Mouse (Mus musculus) hindbrain, embryonic 13.5 days (tissue): ENCODE data around the gene Klhl28. TPM values are rescaled to one million over a fixed set of nuclear protein-coding genes. Genes with fewer than 3 reads are reported as not detected.

Experiments used
- ATAC-seq: fragments of 200-750 bp; cut with Nextera tagmentation; 2 replicates; pipeline ENCODE4 v1.8.0; 2017; ENCODE audit warnings: moderate TSS enrichment; ENCODE audit not compliant: low FRiP score
- H3K27ac ChIP-seq: fragments of 300-500 bp; sonication (generic); 2 replicates; pipeline ENCODE4 v1.5.1; 2015; ENCODE audit warnings: inconsistent platforms, mild to moderate bottlenecking, moderate library complexity
- H3K27me3 ChIP-seq: fragments of 300-500 bp; sonication (generic); 2 replicates; pipeline ENCODE4 v1.6.1; 2015; ENCODE audit warnings: mild to moderate bottlenecking, inconsistent platforms
- H3K36me3 ChIP-seq: fragments of 300-500 bp; sonication (generic); 2 replicates; pipeline ENCODE4 v1.6.1; 2015; ENCODE audit warnings: mild to moderate bottlenecking, inconsistent platforms
- H3K4me1 ChIP-seq: fragments of 300-500 bp; sonication (generic); replicated peaks from 2 replicates; pipeline ENCODE4 v1.6.1; 2015; ENCODE audit warnings: inconsistent platforms
- H3K4me2 ChIP-seq: fragments of 300-500 bp; sonication (generic); 2 replicates; pipeline ENCODE4 v1.6.1; 2015; ENCODE audit warnings: inconsistent platforms, mild to moderate bottlenecking, moderate library complexity
- H3K4me3 ChIP-seq: fragments of 300-500 bp; sonication (generic); 2 replicates; pipeline ENCODE4 v1.5.1; 2015; ENCODE audit warnings: mild to moderate bottlenecking, inconsistent platforms
- H3K9ac ChIP-seq: fragments of 300-500 bp; sonication (generic); 2 replicates; pipeline ENCODE4 v1.6.1; 2015; ENCODE audit warnings: mild to moderate bottlenecking, inconsistent platforms
- H3K9me3 ChIP-seq: fragments of 300-500 bp; sonication (generic); 2 replicates; pipeline ENCODE4 v1.6.1; 2016; ENCODE audit warnings: inconsistent platforms
- WGBS: fragments of 180-500 bp; shearing (Covaris S2); methylation state at CpG from one replicate; pipeline ENCODE4 v1.1.7; 2015; 5-methylcytosine and 5-hydroxymethylcytosine counted together
- polyA plus RNA-seq: library from polyadenylated mRNA; unstranded; fragments of >200 nt; fragmentation: Nextera tagmentation; extraction: Ambion mirVana; gene quantifications from 2 replicates; pipeline ENCODE4 v1.2.1, GENCODE M21; 2015

Klhl28 gene
- polyA plus RNA-seq: 29.0 and 30.4 TPM in 2 replicates

- H3K27ac ChIP-seq: peak within 1 kb of the TSS; percentile 93
- WGBS: under 1% methylated on average over 45 of the region's 45 CpGs
- H3K36me3 ChIP-seq: no peaks in the 10 kb centered on the region
- ATAC-seq: peak; percentile 99
- H3K27me3 ChIP-seq: no peaks in the 10 kb centered on the region
- H3K9me3 ChIP-seq: no peaks in the 10 kb centered on the region
- H3K9ac ChIP-seq: peak within 1 kb of the TSS; percentile 94
- H3K4me2 ChIP-seq: peak within 1 kb of the TSS; percentile 98
- H3K4me1 ChIP-seq: peaks cover 45% of the 10 kb centered on the region
- peak within 1 kb of the TSS; percentile 94 for H3K4me3 ChIP-seq
Observed at GRCm38 (mm10) chr12:64965124-64966026, at the start of gene Klhl28, which contains the start of gene Togaram1. Klhl28 (minus strand) TSS chr12:64965534. Togaram1 (plus strand) TSS chr12:64965804.

GRCm38 (mm10) chr12:65007725-65008124 is 42.4 kb upstream of the Klhl28 start:
- Histone ChIP-seq H3K27ac (no peak overlapping the region), H3K4me3 (no peak overlapping the region), H3K4me2 (no peak overlapping the region), H3K9ac (no peak overlapping the region), H3K36me3 (peaks cover 70% of the 10 kb centered on the region), H3K9me3 (no peaks in the 10 kb centered on the region), H3K4me1 (no peaks in the 10 kb centered on the region), H3K27me3 (no peaks in the 10 kb centered on the region)
- ATAC-seq: no peak
- WGBS: 91% methylated on average over 3 of the region's 3 CpGs

DNA sequence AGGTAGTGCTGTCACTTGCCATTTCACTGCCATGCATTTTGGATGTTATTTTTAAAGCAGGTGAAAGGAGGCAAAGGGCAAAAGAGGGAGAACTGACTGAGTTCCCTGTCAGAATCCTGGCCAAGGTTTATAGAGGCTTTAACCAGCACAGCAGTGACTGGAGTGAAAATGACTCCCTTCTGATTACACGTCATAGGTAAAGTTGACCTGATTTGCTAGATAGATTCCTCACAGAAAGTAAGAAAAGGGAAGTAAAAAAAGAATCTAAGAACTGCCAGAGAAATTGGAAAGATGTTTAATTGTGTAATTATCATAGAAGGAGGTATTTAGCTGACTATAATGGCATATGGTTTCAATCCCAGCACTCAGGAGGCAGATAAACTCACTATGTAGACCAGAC is 12.2 kb upstream of the Klhl28 start:
- no peak overlapping the region for H3K4me2 ChIP-seq
- H3K9ac ChIP-seq: no peak overlapping the region
- ATAC-seq: no peak
- H3K27me3 ChIP-seq: no peaks in the 10 kb centered on the region
- no peak overlapping the region for H3K4me3 ChIP-seq
- H3K9me3 ChIP-seq: no peaks in the 10 kb centered on the region
- no peak overlapping the region for H3K27ac ChIP-seq
- 100% methylated on average over 1 of the region's 1 CpGs for WGBS
- peaks cover 5% of the 10 kb centered on the region for H3K4me1 ChIP-seq
- peaks cover 30% of the 10 kb centered on the region for H3K36me3 ChIP-seq

DNA sequence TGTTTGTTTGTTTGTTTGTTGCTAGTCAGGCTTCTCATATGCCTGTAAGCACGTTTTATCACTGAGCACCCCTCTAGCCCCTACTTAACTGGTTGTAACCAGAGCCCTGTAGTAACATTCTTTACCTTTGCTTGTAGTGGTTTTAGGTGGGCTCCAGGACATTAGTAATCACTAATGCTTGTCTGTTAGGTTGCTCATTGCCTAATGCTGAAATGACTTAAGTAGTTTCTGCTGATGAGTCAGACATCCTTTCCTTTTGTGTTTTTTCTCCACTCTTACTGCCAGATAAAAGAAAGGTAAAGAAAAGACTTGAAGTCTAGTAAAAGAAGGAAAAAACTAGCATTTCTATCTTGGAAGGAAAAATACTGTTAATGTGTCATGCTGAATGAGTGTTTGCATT is 10.9 kb upstream of the Klhl28 start:
- Histone ChIP-seq H3K9ac (no peak overlapping the region), H3K4me2 (no peak overlapping the region), H3K27me3 (no peaks in the 10 kb centered on the region), H3K4me3 (no peak overlapping the region), H3K36me3 (peaks cover 23% of the 10 kb centered on the region), H3K4me1 (peaks cover 15% of the 10 kb centered on the region), H3K9me3 (no peaks in the 10 kb centered on the region), H3K27ac (no peak overlapping the region)
- 85% methylated on average over 1 of the region's 1 CpGs for whole genome bisulfite sequencing
- no peak for ATAC-seq

DNA sequence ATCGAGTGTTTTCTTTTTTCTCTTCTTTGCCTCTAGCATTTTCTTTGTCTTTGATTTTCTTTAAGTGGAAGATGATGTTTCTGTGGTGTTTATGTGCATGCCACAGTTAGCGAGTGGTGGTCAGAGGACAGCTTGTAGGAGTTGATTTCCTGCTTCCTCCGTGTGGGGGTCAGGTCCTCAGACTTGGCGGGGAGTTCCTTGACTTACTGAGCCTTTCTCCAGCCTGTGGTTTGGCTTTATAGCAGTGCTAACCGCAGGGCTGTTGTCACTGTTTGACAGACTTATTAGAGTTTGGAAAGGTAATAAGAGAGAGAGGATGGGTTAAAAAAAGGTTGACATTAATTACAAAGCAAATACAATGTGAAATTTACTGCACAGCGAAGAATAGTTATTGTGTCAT is 10.2 kb upstream of the Klhl28 start:
- WGBS: 78% methylated on average over 6 of the region's 6 CpGs
- Histone ChIP-seq H3K9me3 (no peaks in the 10 kb centered on the region), H3K36me3 (peaks cover 21% of the 10 kb centered on the region), H3K4me1 (peaks cover 21% of the 10 kb centered on the region), H3K27me3 (no peaks in the 10 kb centered on the region), H3K4me2 (no peak overlapping the region), H3K27ac (no peak overlapping the region), H3K9ac (no peak overlapping the region), H3K4me3 (no peak overlapping the region)
- ATAC-seq: no peak

DNA sequence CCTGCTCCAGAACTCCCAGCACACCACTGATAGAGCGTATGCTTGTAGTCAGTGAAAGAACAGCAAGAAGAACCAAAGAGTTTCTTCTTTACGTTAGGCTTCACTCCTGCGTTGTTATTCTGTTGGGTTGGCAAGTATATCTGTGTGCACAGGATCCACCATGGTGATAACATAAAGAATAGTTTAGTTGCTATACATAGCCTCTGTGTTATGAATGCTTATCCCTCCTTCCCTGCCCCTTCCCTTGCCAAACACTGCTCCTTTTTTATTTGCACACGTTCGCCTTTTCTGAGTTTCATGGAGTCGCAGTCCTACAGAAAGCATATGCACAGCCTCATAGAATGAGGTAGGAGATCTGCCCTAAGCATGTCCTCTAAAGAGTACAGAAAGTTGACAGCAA is 6.7 kb upstream of the Klhl28 start:
- no peak for ATAC-seq

GRCm38 (mm10) chr12:64971399-64971798 is 6.1 kb upstream of the Klhl28 start:
- no peaks in the 10 kb centered on the region for H3K36me3 ChIP-seq
- peak overlapping the region; percentile 4 for H3K4me3 ChIP-seq
- peak overlapping the region; percentile 20; the same call in 1 of the 2 replicates for H3K9ac ChIP-seq
- no peak overlapping the region for H3K27ac ChIP-seq
- no peak for ATAC-seq
- H3K4me1 ChIP-seq: peaks cover 52% of the 10 kb centered on the region
- H3K9me3 ChIP-seq: no peaks in the 10 kb centered on the region
- no peaks in the 10 kb centered on the region for H3K27me3 ChIP-seq
- H3K4me2 ChIP-seq: peak overlapping the region; percentile 66

More for the DNA sequence above, 6.7 kb upstream of the Klhl28 start:
- H3K4me3 ChIP-seq: no peak overlapping the region
- no peaks in the 10 kb centered on the region for H3K9me3 ChIP-seq
- H3K4me1 ChIP-seq: peaks cover 47% of the 10 kb centered on the region
- no peaks in the 10 kb centered on the region for H3K36me3 ChIP-seq
- WGBS: 83% methylated on average over 6 of the region's 6 CpGs
- H3K27me3 ChIP-seq: no peaks in the 10 kb centered on the region
- H3K9ac ChIP-seq: peak overlapping the region; percentile 46; the same call in 1 of the 2 replicates
- H3K4me2 ChIP-seq: peak overlapping the region; percentile 66; the same call in 1 of the 2 replicates
- H3K27ac ChIP-seq: no peak overlapping the region

- Histone ChIP-seq H3K4me1 (peaks cover 63% of the 10 kb centered on the region), H3K9me3 (no peaks in the 10 kb centered on the region), H3K27ac (no peak overlapping the region), H3K4me2 (peak overlapping the region; percentile 98), H3K36me3 (no peaks in the 10 kb centered on the region), H3K27me3 (no peaks in the 10 kb centered on the region), H3K4me3 (peak overlapping the region; percentile 94), H3K9ac (peak overlapping the region; percentile 94)
- 6% methylated on average over 2 of the region's 2 CpGs for WGBS
- no peak for ATAC-seq
Observed at GRCm38 (mm10) chr12:64968067-64968466, 2.7 kb upstream of the Klhl28 start.

DNA sequence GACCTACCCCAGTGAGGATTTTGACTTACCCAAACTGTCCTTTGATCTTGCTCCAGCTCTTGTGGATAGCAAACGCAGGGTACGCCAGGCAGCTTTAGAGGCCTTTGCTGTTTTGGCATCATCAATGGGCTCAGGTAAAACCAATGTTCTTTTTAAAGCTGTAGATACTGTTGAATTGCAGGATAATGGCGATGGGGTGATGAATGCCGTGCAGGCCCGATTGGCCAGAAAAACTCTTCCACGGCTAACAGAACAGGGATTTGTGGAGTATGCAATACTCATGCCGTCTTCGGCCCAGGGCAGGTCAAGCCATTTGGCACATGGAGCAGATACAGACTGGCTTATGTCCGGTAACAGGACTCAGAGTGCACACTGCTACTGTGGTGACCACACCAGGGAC is 2.1 kb upstream of the Klhl28 start:
- H3K4me1 ChIP-seq: peaks cover 63% of the 10 kb centered on the region
- 1% methylated on average over 9 of the region's 9 CpGs for WGBS
- no peaks in the 10 kb centered on the region for H3K9me3 ChIP-seq
- H3K4me3 ChIP-seq: peak overlapping the region; percentile 94
- H3K4me2 ChIP-seq: peak overlapping the region; percentile 98
- no peaks in the 10 kb centered on the region for H3K36me3 ChIP-seq
- no peak overlapping the region for H3K27ac ChIP-seq
- no peaks in the 10 kb centered on the region for H3K27me3 ChIP-seq
- no peak for ATAC-seq
- H3K9ac ChIP-seq: peak overlapping the region; percentile 94

DNA sequence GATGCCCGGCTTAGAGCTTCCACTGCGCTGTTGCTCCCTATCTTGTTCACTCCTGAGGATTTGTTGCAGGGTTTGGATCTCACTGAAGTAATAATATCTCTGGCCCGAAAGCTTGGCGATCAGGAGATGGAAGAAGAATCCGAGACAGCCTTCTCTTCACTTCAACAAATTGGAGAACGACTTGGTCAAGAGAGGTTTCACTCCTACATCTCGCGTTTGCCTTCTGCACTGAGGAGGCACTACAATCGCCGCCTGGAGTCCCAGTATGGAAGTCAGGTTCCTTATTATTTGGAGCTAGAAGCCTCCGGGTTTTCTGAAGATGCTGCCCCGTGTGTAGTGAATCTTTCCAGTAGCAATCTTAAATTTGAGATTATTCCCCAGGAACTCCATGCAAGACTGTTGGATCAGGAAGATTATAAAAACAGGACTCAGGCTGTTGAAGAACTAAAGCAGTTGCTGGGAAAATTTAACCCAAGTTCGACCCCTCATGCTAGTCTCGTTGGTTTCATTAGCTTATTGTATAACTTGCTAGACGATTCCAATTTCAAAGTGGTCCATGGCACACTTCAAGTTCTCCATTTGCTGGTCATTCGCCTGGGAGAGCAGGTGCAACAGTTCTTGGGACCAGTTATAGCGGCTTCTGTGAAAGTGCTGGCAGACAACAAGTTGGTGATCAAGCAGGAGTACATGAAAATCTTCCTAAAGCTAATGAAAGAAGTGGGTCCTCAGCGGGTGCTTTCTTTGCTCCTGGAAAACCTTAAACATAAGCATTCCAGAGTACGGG is 1.5 kb upstream of the Klhl28 start:
- Histone ChIP-seq H3K4me2 (peak overlapping the region; percentile 98), H3K27ac (peak overlapping the region; percentile 93), H3K9ac (peak overlapping the region; percentile 94), H3K9me3 (no peaks in the 10 kb centered on the region), H3K36me3 (no peaks in the 10 kb centered on the region), H3K4me1 (peaks cover 58% of the 10 kb centered on the region), H3K27me3 (no peaks in the 10 kb centered on the region), H3K4me3 (peak overlapping the region; percentile 94)
- WGBS: 4% methylated on average over 19 of the region's 19 CpGs
- no peak for ATAC-seq

- Histone ChIP-seq H3K27me3 (no peaks in the 10 kb centered on the region), H3K4me3 (peak overlapping the region; percentile 94), H3K9ac (peak overlapping the region; percentile 94), H3K36me3 (no peaks in the 10 kb centered on the region), H3K9me3 (no peaks in the 10 kb centered on the region), H3K27ac (peak overlapping the region; percentile 93), H3K4me1 (peaks cover 52% of the 10 kb centered on the region), H3K4me2 (peak overlapping the region; percentile 98)
- no peak for ATAC-seq
- 0% methylated on average over 44 of the region's 44 CpGs for WGBS
Observed at GRCm38 (mm10) chr12:64966101-64966631, 832 bp upstream of the Klhl28 start.

GRCm38 (mm10) chr12:64964560-64964959 is 774 bp downstream of the Klhl28 start:
- Histone ChIP-seq H3K9me3 (no peaks in the 10 kb centered on the region), H3K27me3 (no peaks in the 10 kb centered on the region), H3K4me2 (peak overlapping the region; percentile 90), H3K27ac (peak overlapping the region; percentile 74; the same call in 1 of the 2 replicates), H3K9ac (peak overlapping the region; percentile 78), H3K36me3 (no peaks in the 10 kb centered on the region), H3K4me3 (peak overlapping the region; percentile 94), H3K4me1 (peaks cover 36% of the 10 kb centered on the region)
- ATAC-seq: no peak
- WGBS: 24% methylated on average over 4 of the region's 4 CpGs
